9 mouse cellular contexts compared by ENCODE assay signal in genomic region chr17:12939377-12940148, GRCm38 (mm10). TPM values are rescaled to one million over a fixed set of nuclear protein-coding genes. Genes with fewer than 3 reads are reported as not detected.
A peak's percentile ranks its signal among the peaks of the same experiment; 100 is the strongest.
DNase-seq lines count a peak whose midpoint lies in the region; ATAC-seq and TF ChIP-seq lines count a peak whose summit lies in the region.
"Not testable (repeated sequence)": the region's sequence is repeated elsewhere in the genome, so short reads cannot be mapped to it uniquely, and the experiment has no call there.
"Had no signal": no experiment of that assay in that cellular context is flagged by ENCODE, and none has a peak within 500 bp of the region (broad histone marks: within the 10 kb centered on the region; RNA-seq: fewer than 3 reads in every experiment).

No protein-coding gene starts in this region.

- not testable (repeated sequence) for TF ChIP-seq CTCF in midbrain, postnatal 0 days (IDR thresholded peaks at IDR 0.05); stomach, postnatal 0 days (IDR thresholded peaks at IDR 0.05; ENCODE audit: low read depth)

- H3K27me3 ChIP-seq in forebrain, embryonic 12.5 days; heart, embryonic 14.5 days (ENCODE audit: control insufficient read depth, insufficient read depth, low read length); intestine, embryonic 15.5 days (replicated peaks); limb, embryonic 13.5 days; lung, embryonic 16.5 days (ENCODE audit: control insufficient read depth, insufficient read depth, low read depth, low read length); midbrain, postnatal 0 days (ENCODE audit: insufficient read depth, low read length); stomach, postnatal 0 days (ENCODE audit: control insufficient read depth, insufficient read depth, low read length): not testable (repeated sequence)

- peak; percentile 28; the same call in 1 of the 2 replicates for ATAC-seq in common myeloid progenitor, adult 5-6 weeks (replicated peaks; ENCODE audit: low read depth, poor library complexity, severe bottlenecking)
- ATAC-seq in forebrain, embryonic 12.5 days (ENCODE audit: low FRiP score): peak; percentile 40; the same call in 1 of the 2 replicates
- not testable (repeated sequence) for ATAC-seq in heart, embryonic 14.5 days (ENCODE audit: insufficient number of reproducible peaks, insufficient read depth, low FRiP score, low read depth)
- peak; percentile 28; the same call in 1 of the 2 replicates for ATAC-seq in intestine, embryonic 15.5 days
- ATAC-seq in limb, embryonic 13.5 days (ENCODE audit: low FRiP score, low read depth): 0 out of 2 replicates have a peak, but pooled peaks have one; percentile 24
- peak; percentile 64 for ATAC-seq in lung, embryonic 16.5 days (ENCODE audit: low read depth)
- ATAC-seq in midbrain, postnatal 0 days (ENCODE audit: low FRiP score): peak; percentile 60
- peak; percentile 24 for ATAC-seq in stomach, postnatal 0 days (ENCODE audit: low FRiP score, low TSS enrichment)

- peaks cover 17% of the 10 kb centered on the region for H3K4me1 ChIP-seq in forebrain, embryonic 12.5 days
- not testable (repeated sequence) for H3K4me1 ChIP-seq in heart, embryonic 14.5 days (ENCODE audit: control insufficient read depth in 2 of 2, insufficient read depth in 2 of 2, low read length in 2 of 2); intestine, embryonic 15.5 days (replicated peaks); limb, embryonic 13.5 days; lung, embryonic 16.5 days (replicated peaks; ENCODE audit: control insufficient read depth, insufficient read depth, low read length); midbrain, postnatal 0 days (ENCODE audit: insufficient read depth, low read length); stomach, postnatal 0 days (replicated peaks; ENCODE audit: control insufficient read depth, insufficient read depth)

- TF ChIP-seq EP300 in stomach, postnatal 0 days (optimal IDR thresholded peaks at IDR 0.05): not testable (repeated sequence)

- H3K36me3 ChIP-seq in forebrain, embryonic 12.5 days (replicated peaks): peaks cover 20% of the 10 kb centered on the region
- peaks cover 15% of the 10 kb centered on the region for H3K36me3 ChIP-seq in heart, embryonic 14.5 days (ENCODE audit: control insufficient read depth, insufficient read depth, low read length)
- not testable (repeated sequence) for H3K36me3 ChIP-seq in intestine, embryonic 15.5 days; lung, embryonic 16.5 days (ENCODE audit: control insufficient read depth, insufficient read depth, low read length); stomach, postnatal 0 days (ENCODE audit: control insufficient read depth, insufficient read depth, low read length)
- peaks cover 21% of the 10 kb centered on the region for H3K36me3 ChIP-seq in limb, embryonic 13.5 days
- peaks cover 17% of the 10 kb centered on the region for H3K36me3 ChIP-seq in midbrain, postnatal 0 days (ENCODE audit: insufficient read depth, low read length)

- H3K9ac ChIP-seq in forebrain, embryonic 12.5 days; heart, embryonic 14.5 days (ENCODE audit: low read length); midbrain, postnatal 0 days (replicated peaks; ENCODE audit: low read length, poor library complexity, severe bottlenecking): not testable (repeated sequence)
- 0 out of 2 replicates have a peak overlapping the region, but pooled peaks have one; percentile 39 for H3K9ac ChIP-seq in intestine, embryonic 15.5 days
- peak overlapping the region; percentile 54; the same call in 1 of the 2 replicates for H3K9ac ChIP-seq in limb, embryonic 13.5 days
- H3K9ac ChIP-seq in lung, embryonic 16.5 days (ENCODE audit: low read length): peak overlapping the region; percentile 34; the same call in 1 of the 2 replicates
- 0 out of 2 replicates have a peak overlapping the region, but pooled peaks have one; percentile 23 for H3K9ac ChIP-seq in stomach, postnatal 0 days (ENCODE audit: low read length)

- H3K9me3 ChIP-seq in forebrain, embryonic 12.5 days; heart, embryonic 14.5 days (ENCODE audit: control insufficient read depth, low read length); intestine, embryonic 15.5 days; limb, embryonic 13.5 days; lung, embryonic 16.5 days (ENCODE audit: control insufficient read depth, low read length); midbrain, postnatal 0 days (ENCODE audit: low read length); stomach, postnatal 0 days (ENCODE audit: control insufficient read depth, low read length): not testable (repeated sequence)

- 33% methylated on average over 2 of the region's 12 CpGs for WGBS in forebrain, embryonic 12.5 days
- WGBS in heart, embryonic 14.5 days: 38% methylated on average over 2 of the region's 12 CpGs
- WGBS in intestine, embryonic 15.5 days: 46% methylated on average over 2 of the region's 12 CpGs
- 51% methylated on average over 4 of the region's 12 CpGs for WGBS in limb, embryonic 13.5 days
- WGBS in lung, embryonic 16.5 days: 25% methylated on average over 2 of the region's 12 CpGs
- WGBS in midbrain, postnatal 0 days: 25% methylated on average over 2 of the region's 12 CpGs
- 44% methylated on average over 2 of the region's 12 CpGs for WGBS in stomach, postnatal 0 days

- DNase-seq in midbrain, postnatal 0 days (ENCODE audit: low spot score); stomach, postnatal 0 days (ENCODE audit: low spot score): not testable (repeated sequence)

- H3K27ac ChIP-seq in forebrain, embryonic 12.5 days; heart, embryonic 14.5 days (replicated peaks in 1 of 2; ENCODE audit: control insufficient read depth in 1 of 2, insufficient read depth in 1 of 2, low read depth in 2 of 2, low read length in 2 of 2); intestine, embryonic 15.5 days; limb, embryonic 13.5 days; lung, embryonic 16.5 days (ENCODE audit: low read length); midbrain, postnatal 0 days (ENCODE audit: low read depth, low read length); stomach, postnatal 0 days (replicated peaks): not testable (repeated sequence)

- H3K4me3 ChIP-seq in forebrain, embryonic 12.5 days (replicated peaks): peak overlapping the region; percentile 28; the same call in 1 of the 2 replicates
- peak overlapping the region in 1 of 2 experiments; percentile 30; a peak in 2 of 4 replicates for H3K4me3 ChIP-seq in heart, embryonic 14.5 days (ENCODE audit: control insufficient read depth in 1 of 2, insufficient read depth in 1 of 2, low read depth in 1 of 2, low read length in 2 of 2)
- peak overlapping the region; percentile 35; the same call in 1 of the 2 replicates for H3K4me3 ChIP-seq in intestine, embryonic 15.5 days (replicated peaks)
- H3K4me3 ChIP-seq in limb, embryonic 13.5 days: peak overlapping the region; percentile 35
- peak overlapping the region; percentile 30 for H3K4me3 ChIP-seq in lung, embryonic 16.5 days (ENCODE audit: low read length)
- H3K4me3 ChIP-seq in midbrain, postnatal 0 days (ENCODE audit: low read depth, low read length): peak overlapping the region; percentile 15; the same call in 1 of the 2 replicates
- H3K4me3 ChIP-seq in stomach, postnatal 0 days (ENCODE audit: low read depth, low read length): not testable (repeated sequence)

- peak overlapping the region; percentile 50 for H3K4me2 ChIP-seq in forebrain, embryonic 12.5 days
- peak overlapping the region; percentile 65 for H3K4me2 ChIP-seq in heart, embryonic 14.5 days (ENCODE audit: low read length)
- H3K4me2 ChIP-seq in intestine, embryonic 15.5 days (replicated peaks): peak overlapping the region; percentile 62
- peak overlapping the region; percentile 65 for H3K4me2 ChIP-seq in limb, embryonic 13.5 days (replicated peaks)
- H3K4me2 ChIP-seq in lung, embryonic 16.5 days (ENCODE audit: low read depth, low read length): peak overlapping the region; percentile 50
- H3K4me2 ChIP-seq in midbrain, postnatal 0 days (ENCODE audit: low read depth, low read length, poor library complexity, severe bottlenecking): peak overlapping the region; percentile 51
- peak overlapping the region; percentile 62 for H3K4me2 ChIP-seq in stomach, postnatal 0 days (replicated peaks; ENCODE audit: low read depth)

RNA-seq across cellular contexts. Expression of gene Acat3, which starts 0.8 kb away (rescaled TPM):
- total RNA-seq in common myeloid progenitor, adult 5-6 weeks (2017): 0.27 and 0.29 TPM in 2 replicates
- polyA plus RNA-seq in forebrain, embryonic 12.5 days (2016; fragmentation: Nextera tagmentation; extraction: Ambion mirVana): 1.5 and 1.6 TPM in 2 replicates
- 0.24 and 0.28 TPM in 2 replicates for polyA plus RNA-seq in heart, embryonic 14.5 days (2014; fragmentation: Nextera tagmentation; extraction: Ambion mirVana)
- polyA plus RNA-seq in intestine, embryonic 15.5 days (2015; fragmentation: Nextera tagmentation; extraction: Ambion mirVana): 0.88 and 1.6 TPM in 2 replicates
- 0.70 and 1.0 TPM in 2 replicates for polyA plus RNA-seq in limb, embryonic 13.5 days (2015; fragmentation: Nextera tagmentation; extraction: Ambion mirVana)
- 0.87 and 0.92 TPM in 2 replicates for polyA plus RNA-seq in lung, embryonic 16.5 days (2015; fragmentation: Nextera tagmentation; extraction: Ambion mirVana)
- total RNA-seq in midbrain, postnatal 0 days (2014; rRNA removed): 0.52 and 0.82 TPM in 2 replicates
- polyA plus RNA-seq in midbrain, postnatal 0 days (2015; fragmentation: Nextera tagmentation; extraction: Ambion mirVana): 1.5 and 2.0 TPM in 2 replicates
- 0.62 and 0.73 TPM in 2 replicates for polyA plus RNA-seq in stomach, postnatal 0 days (2015; fragmentation: Nextera tagmentation; extraction: Ambion mirVana)
- total RNA-seq: gastrocnemius, postnatal 14 days had no signal

RNA-seq across cellular contexts. Expression of gene Acat2, which starts 21.0 kb away (rescaled TPM):
- total RNA-seq in common myeloid progenitor, adult 5-6 weeks (2017): 14.9 and 17.3 TPM in 2 replicates
- polyA plus RNA-seq in forebrain, embryonic 12.5 days (2016; fragmentation: Nextera tagmentation; extraction: Ambion mirVana): 370 and 386 TPM in 2 replicates
- polyA plus RNA-seq in heart, embryonic 14.5 days (2014; fragmentation: Nextera tagmentation; extraction: Ambion mirVana): 22.8 and 25.6 TPM in 2 replicates
- 230 and 240 TPM in 2 replicates for polyA plus RNA-seq in intestine, embryonic 15.5 days (2015; fragmentation: Nextera tagmentation; extraction: Ambion mirVana)
- 207 and 209 TPM in 2 replicates for polyA plus RNA-seq in limb, embryonic 13.5 days (2015; fragmentation: Nextera tagmentation; extraction: Ambion mirVana)
- 83.8 and 91.4 TPM in 2 replicates for polyA plus RNA-seq in lung, embryonic 16.5 days (2015; fragmentation: Nextera tagmentation; extraction: Ambion mirVana)
- 181 and 194 TPM in 2 replicates for total RNA-seq in midbrain, postnatal 0 days (2014; rRNA removed)
- 247 and 254 TPM in 2 replicates for polyA plus RNA-seq in midbrain, postnatal 0 days (2015; fragmentation: Nextera tagmentation; extraction: Ambion mirVana)
- polyA plus RNA-seq in stomach, postnatal 0 days (2015; fragmentation: Nextera tagmentation; extraction: Ambion mirVana): 76.0 and 81.8 TPM in 2 replicates

RNA-seq across cellular contexts. Expression of gene Mrpl18, which starts 23.4 kb away (rescaled TPM):
- 205 and 229 TPM in 2 replicates for total RNA-seq in common myeloid progenitor, adult 5-6 weeks (2017)
- polyA plus RNA-seq in forebrain, embryonic 12.5 days (2016; fragmentation: Nextera tagmentation; extraction: Ambion mirVana): 166 and 177 TPM in 2 replicates
- polyA plus RNA-seq in heart, embryonic 14.5 days (2014; fragmentation: Nextera tagmentation; extraction: Ambion mirVana): 197 and 200 TPM in 2 replicates
- polyA plus RNA-seq in intestine, embryonic 15.5 days (2015; fragmentation: Nextera tagmentation; extraction: Ambion mirVana): 173 and 181 TPM in 2 replicates
- 155 and 161 TPM in 2 replicates for polyA plus RNA-seq in limb, embryonic 13.5 days (2015; fragmentation: Nextera tagmentation; extraction: Ambion mirVana)
- polyA plus RNA-seq in lung, embryonic 16.5 days (2015; fragmentation: Nextera tagmentation; extraction: Ambion mirVana): 135 and 139 TPM in 2 replicates
- total RNA-seq in midbrain, postnatal 0 days (2014; rRNA removed): 34.0 TPM in 2 replicates
- polyA plus RNA-seq in midbrain, postnatal 0 days (2015; fragmentation: Nextera tagmentation; extraction: Ambion mirVana): 111 and 118 TPM in 2 replicates
- 93.7 and 101 TPM in 2 replicates for polyA plus RNA-seq in stomach, postnatal 0 days (2015; fragmentation: Nextera tagmentation; extraction: Ambion mirVana)

RNA-seq across cellular contexts. Expression of gene Tcp1, which starts 24.1 kb away (rescaled TPM):
- total RNA-seq in common myeloid progenitor, adult 5-6 weeks (2017): 929 and 961 TPM in 2 replicates
- polyA plus RNA-seq in forebrain, embryonic 12.5 days (2016; fragmentation: Nextera tagmentation; extraction: Ambion mirVana): 512 and 524 TPM in 2 replicates
- 345 and 353 TPM in 2 replicates for polyA plus RNA-seq in heart, embryonic 14.5 days (2014; fragmentation: Nextera tagmentation; extraction: Ambion mirVana)
- 369 and 437 TPM in 2 replicates for polyA plus RNA-seq in intestine, embryonic 15.5 days (2015; fragmentation: Nextera tagmentation; extraction: Ambion mirVana)
- polyA plus RNA-seq in limb, embryonic 13.5 days (2015; fragmentation: Nextera tagmentation; extraction: Ambion mirVana): 450 and 465 TPM in 2 replicates
- polyA plus RNA-seq in lung, embryonic 16.5 days (2015; fragmentation: Nextera tagmentation; extraction: Ambion mirVana): 344 and 362 TPM in 2 replicates
- 330 and 377 TPM in 2 replicates for total RNA-seq in midbrain, postnatal 0 days (2014; rRNA removed)
- 330 and 375 TPM in 2 replicates for polyA plus RNA-seq in midbrain, postnatal 0 days (2015; fragmentation: Nextera tagmentation; extraction: Ambion mirVana)
- 225 and 240 TPM in 2 replicates for polyA plus RNA-seq in stomach, postnatal 0 days (2015; fragmentation: Nextera tagmentation; extraction: Ambion mirVana)

RNA-seq across cellular contexts. Expression of gene Pnldc1, which starts 29.5 kb away (rescaled TPM):
- not detected in 2 replicates for total RNA-seq in common myeloid progenitor, adult 5-6 weeks (2017)
- 1.3 and 2.5 TPM in 2 replicates for polyA plus RNA-seq in forebrain, embryonic 12.5 days (2016; fragmentation: Nextera tagmentation; extraction: Ambion mirVana)
- polyA plus RNA-seq in heart, embryonic 14.5 days (2014; fragmentation: Nextera tagmentation; extraction: Ambion mirVana): 1.5 and 1.6 TPM in 2 replicates
- polyA plus RNA-seq in intestine, embryonic 15.5 days (2015; fragmentation: Nextera tagmentation; extraction: Ambion mirVana): 0.62 and 0.90 TPM in 2 replicates
- polyA plus RNA-seq in limb, embryonic 13.5 days (2015; fragmentation: Nextera tagmentation; extraction: Ambion mirVana): 1.8 and 2.4 TPM in 2 replicates
- polyA plus RNA-seq in lung, embryonic 16.5 days (2015; fragmentation: Nextera tagmentation; extraction: Ambion mirVana): 0.69 and 1.2 TPM in 2 replicates
- total RNA-seq in midbrain, postnatal 0 days (2014; rRNA removed): 0.88 and 1.8 TPM in 2 replicates
- polyA plus RNA-seq in midbrain, postnatal 0 days (2015; fragmentation: Nextera tagmentation; extraction: Ambion mirVana): 1.1 and 1.3 TPM in 2 replicates
- 0.45 and 0.63 TPM in 2 replicates for polyA plus RNA-seq in stomach, postnatal 0 days (2015; fragmentation: Nextera tagmentation; extraction: Ambion mirVana)
